Mouse (Mus musculus) liver, adult 2 months (tissue): Measurements from ENCODE around the gene Ubtd2.

ENCODE experiments used
- CTCF ChIP-seq: fragments of 200-500 bp; IDR thresholded peaks from 2 replicates; pipeline ENCODE4 v1.5.1; 2011; ENCODE audit warnings: low read depth, low read length, control low read depth
- POLR2A ChIP-seq: fragments of 200-500 bp; IDR thresholded peaks from 2 replicates; pipeline ENCODE4 v1.6.1; 2011; ENCODE audit warnings: low read length, control low read depth; ENCODE audit not compliant: insufficient read depth; ENCODE audit errors: extremely low read depth

GRCm38 (mm10) chr11:32499931-32500330 lies 44.8 kb downstream of the Ubtd2 start:
- TF ChIP-seq POLR2A (no peak), CTCF (no peak)
